Mouse (Mus musculus) layer of hippocampus, adult 6 months (tissue): Measurements from ENCODE around the gene Prr7. TPM values are rescaled to one million over a fixed set of nuclear protein-coding genes. Genes with fewer than 3 reads are reported as not detected.

Source experiments
- long read RNA-seq, 2 experiments: library from polyadenylated mRNA; unstranded; transcript quantifications; one replicate each; pipeline ENCODE4 v2.0.0; 2019 to 2020
- microRNA-seq: library from miRNA; unstranded; fragments of <30 nt; microRNA quantifications from one replicate; pipeline ENCODE4 v1.2.0, GENCODE M21; 2020
- polyA plus RNA-seq: library from polyadenylated mRNA; unstranded; fragments of <200 nt; fragmentation: Nextera tagmentation; gene quantifications from 2 replicates; pipeline ENCODE4 v1.2.3, GENCODE M21; 2021

Prr7 gene
- polyA plus RNA-seq: 10.1 and 19.9 TPM in 2 replicates
- long read RNA-seq, experiment 1, transcript Prr7-201 (3 exons, 1,359 nt): major isoform, 8 of 10 reads
- long read RNA-seq, experiment 1, partial matches to known transcripts: 2 of 10 reads
- long read RNA-seq, experiment 1, other reads (novel, unspliced or antisense): 0 of 10 reads
- long read RNA-seq, experiment 2, partial matches to known transcripts: 0 of 3 reads
- long read RNA-seq, experiment 2, other reads (novel, unspliced or antisense): 1 of 3 reads

DNA sequence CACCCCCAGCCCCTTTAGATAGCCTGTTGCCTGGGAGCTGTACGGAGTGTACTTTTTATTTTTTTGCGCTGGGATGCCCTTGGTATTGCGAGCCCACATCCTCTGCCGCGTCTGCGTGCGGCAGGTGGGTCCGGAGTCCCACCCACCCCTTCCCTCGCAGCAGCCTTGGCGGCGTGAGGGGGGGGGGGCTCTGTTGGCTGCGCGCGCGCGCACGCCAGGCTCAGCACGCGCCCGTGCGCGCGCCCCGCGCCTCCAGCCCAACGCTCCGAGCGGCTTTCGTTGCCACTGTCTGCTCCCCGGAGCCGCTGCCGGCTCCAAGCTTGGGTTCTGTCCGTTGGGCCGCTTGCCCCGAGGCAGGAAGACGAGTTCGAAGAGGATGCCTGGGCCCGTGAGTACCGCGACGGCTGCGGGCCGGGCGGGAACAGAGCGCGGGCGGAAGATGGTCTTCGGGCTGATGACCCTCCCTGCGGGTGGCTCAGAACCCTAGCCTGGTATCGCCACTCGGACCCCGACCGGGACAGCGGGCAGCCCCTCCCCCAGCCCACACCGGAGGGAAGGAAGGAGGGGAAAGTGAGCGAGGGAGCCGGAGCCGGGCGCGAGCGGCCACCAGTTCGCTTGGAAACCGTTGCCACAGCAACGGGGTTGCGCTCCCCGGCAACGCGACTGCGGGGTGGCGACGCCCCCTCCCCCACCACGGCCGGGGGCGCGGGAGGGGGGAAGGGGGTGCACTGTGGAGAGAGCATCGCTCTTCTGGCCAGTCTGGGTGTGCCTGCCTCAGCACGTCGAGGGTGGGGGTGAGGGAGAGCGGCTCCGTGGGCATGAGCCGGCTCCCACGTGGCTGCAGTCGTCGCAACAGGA is at the start of gene Prr7:
TSS of gene Prr7 (plus strand) at position 241 of the 858 bp plus-strand sequence.

DNA sequence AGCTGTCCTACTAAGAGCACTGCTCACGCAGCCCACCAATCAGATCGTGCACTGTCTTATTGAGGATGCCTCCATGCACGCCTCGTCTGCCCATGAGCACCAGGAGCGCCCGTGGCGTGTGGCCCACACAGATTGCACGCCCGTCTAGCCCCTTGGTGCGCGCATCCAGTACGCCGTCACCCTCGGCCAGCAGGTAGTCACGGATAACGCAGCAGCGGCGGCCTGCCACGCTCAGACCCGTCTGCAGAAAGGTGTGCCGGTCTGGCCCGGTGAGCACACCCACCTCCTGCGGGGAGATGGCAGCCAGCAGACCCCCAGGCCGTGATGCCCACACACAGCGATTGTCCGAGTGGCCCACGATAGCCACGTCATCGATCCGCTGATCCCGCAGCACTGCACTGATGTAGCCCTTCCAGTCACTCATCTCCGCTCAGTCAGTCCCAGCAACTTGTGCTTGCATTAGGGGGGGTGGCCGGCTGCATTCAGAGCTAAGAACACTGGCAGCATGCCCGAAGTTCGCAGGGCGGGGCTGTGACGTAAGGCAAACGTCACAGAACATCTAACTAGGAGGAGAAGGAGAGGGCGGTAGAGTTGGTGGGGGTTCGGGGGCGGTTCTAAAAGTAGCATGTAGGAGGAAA is 49.2 kb upstream of the Prr7 start, which contains the start of gene Pfn3:
TSS of gene Pfn3 (minus strand) at position 490 of the 638 bp plus-strand sequence.

DNA sequence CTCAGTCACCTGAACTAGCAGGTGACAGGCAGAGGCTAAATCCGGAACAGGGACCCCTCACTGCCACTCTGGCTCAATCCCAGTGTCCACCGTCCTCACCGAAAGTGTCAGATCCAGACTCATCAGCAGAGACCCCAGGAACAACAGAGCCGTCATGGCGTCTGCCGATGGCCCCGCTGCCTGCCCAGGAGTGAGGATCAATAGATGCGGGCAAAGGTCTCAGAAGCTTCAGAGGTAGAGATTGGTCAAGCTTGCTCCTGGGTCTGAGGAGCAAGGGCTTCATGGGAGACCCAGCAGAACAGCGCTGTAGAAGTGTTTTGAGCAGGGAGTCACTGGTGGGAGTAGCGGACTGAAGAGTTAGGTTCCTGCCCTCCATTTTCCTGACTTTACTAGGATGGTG is 37.5 kb upstream of the Prr7 start, which contains the start of gene F12:
TSS of gene F12 (minus strand) at position 181 of the 400 bp plus-strand sequence.

DNA sequence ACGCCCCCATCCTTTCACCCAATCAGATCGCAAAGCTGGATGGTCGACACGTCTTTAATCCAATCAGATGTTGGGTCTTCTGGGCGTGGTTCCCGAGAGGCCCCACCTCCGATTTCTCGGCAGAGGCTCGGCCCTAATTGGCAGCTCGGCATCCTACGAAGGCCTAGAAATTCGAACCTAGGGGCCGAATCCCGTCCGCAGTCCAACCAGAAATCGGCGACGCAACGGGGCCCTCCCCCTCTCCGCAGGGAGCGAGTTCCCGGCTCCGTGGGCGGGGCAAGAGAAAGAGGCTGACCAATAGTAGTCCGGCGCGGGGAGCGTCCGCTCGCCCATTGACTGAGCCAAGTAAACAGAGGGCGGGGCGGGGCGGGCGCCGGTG is 19.1 kb upstream of the Prr7 start, which contains the start of gene Grk6:
TSS of gene Grk6 (plus strand) at position 136 of the 379 bp plus-strand sequence.

DNA sequence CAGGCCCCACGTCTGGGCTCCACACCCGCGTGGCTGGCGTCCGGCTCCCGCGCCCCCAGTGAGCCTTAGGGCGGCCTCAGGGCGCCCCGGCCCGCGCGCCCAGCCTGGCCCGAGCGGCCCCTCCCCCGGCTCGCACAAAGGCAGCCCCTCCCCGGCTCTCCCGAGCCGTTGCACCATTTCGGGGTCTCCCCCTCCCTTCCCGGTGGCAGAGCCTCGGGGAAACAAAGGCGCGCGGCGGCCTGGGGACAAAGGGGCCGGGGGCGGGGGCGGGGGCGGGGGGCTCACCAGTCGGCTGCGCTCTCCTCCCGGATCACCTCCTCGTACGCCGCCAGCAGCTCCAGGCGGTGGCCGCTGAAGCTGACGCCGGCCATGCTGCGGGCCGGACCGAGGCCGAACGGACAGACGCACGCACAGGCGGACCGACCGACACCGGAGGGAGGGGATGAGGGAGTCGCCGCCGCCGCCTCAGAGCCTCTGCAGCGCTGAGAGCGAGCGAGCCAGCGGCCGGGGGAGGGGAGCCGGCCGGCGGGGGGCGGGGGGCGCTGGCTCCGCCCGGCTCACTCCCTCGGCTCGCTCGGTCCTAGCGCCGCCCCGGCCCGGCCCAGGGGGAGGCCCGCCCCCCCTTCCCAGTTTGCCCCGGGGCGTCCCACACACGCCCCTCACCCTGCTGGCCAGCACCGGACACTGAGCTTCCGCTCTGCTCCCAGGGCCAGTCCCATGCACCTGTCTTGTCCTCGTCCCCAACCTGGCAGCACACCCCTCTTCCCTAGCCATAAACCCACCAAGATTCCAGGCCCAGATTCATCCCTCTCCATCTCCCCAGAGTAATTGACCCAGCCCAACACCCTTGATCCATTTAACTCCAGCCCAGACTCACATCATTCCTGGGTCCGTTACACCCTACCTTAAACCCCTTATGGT is 23.8 kb downstream of the Prr7 start, which contains the start of gene Dbn1:
TSS of gene Dbn1 (minus strand) at position 534 of the 921 bp plus-strand sequence.

DNA sequence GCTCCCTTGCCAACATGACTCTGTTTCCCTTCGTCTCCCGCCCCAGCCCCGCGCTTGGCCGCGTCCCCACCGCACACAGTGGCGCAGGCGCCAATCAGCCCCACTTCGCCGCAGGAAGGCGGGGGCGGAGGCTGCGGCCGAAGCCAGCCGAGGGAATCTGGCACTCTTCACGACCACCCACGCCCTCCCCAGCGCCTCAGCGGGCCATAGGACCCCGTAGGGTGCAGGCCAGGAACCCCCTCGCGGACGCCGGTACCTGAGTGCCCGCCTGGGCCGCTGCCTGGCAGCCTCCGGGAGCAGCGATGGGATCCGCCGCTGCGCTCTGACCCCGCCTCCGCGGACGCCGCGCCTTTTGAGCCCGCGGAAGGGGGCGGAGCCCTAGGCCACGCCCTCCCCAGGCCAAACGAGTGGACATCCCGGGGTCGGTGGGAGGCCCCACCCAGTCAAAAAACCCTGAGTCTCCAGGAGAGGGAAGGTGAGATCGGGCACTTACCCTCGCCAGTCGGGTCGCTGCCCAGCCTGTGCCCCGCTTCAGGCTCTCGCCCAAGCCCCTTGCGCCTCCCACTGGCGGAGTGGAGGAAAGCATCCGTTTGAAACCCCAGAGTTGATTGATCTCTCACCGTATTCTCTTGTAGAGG is 49.2 kb downstream of the Prr7 start, which contains the start of gene Pdlim7:
TSS of gene Pdlim7 (minus strand) at position 566 of the 638 bp plus-strand sequence.

Small RNAs within 50 kb of the gene (microRNA-seq; reads per million reads assigned to microRNA genes)
- gene Mir6943 (5.4 reads per million, percentile 19 among the genes with 10 or more reads in this experiment), gene Mir6944 (62.7 reads per million, percentile 53 among the genes with 10 or more reads in this experiment), gene Mir6945 (7.9 reads per million, percentile 28 among the genes with 10 or more reads in this experiment)

Other genes with a start within 250 kb of the Prr7 start
- 186 and 202 TPM in 2 replicates for gene Prelid1, start 143.8 kb upstream of the Prr7 start, polyA plus RNA-seq
- gene Rab24, start 142.3 kb upstream of the Prr7 start, polyA plus RNA-seq: 98.9 and 112 TPM in 2 replicates
- 0.82 and 1.2 TPM in 2 replicates for gene Mxd3, start 134.4 kb upstream of the Prr7 start, polyA plus RNA-seq
- 34.0 and 39.1 TPM in 2 replicates for gene Lman2, start 101.5 kb upstream of the Prr7 start, polyA plus RNA-seq
- 82.4 and 84.1 TPM in 2 replicates for gene Rgs14, start 94.5 kb upstream of the Prr7 start, polyA plus RNA-seq
- gene Slc34a1, start 66.1 kb upstream of the Prr7 start, polyA plus RNA-seq: not detected in 2 replicates
- 0.60 and 0.63 TPM in 2 replicates for gene Pfn3, start 49.0 kb upstream of the Prr7 start, polyA plus RNA-seq
- 0.06 and 0.24 TPM in 2 replicates for gene F12, start 37.5 kb upstream of the Prr7 start, polyA plus RNA-seq
- gene Grk6, start 19.2 kb upstream of the Prr7 start, polyA plus RNA-seq: 4.7 and 5.0 TPM in 2 replicates
- 77.0 and 77.4 TPM in 2 replicates for gene Dbn1, start 23.8 kb downstream of the Prr7 start, polyA plus RNA-seq
- gene Pdlim7, start 49.4 kb downstream of the Prr7 start, polyA plus RNA-seq: 72.8 and 76.0 TPM in 2 replicates
- gene Dok3, start 65.0 kb downstream of the Prr7 start, polyA plus RNA-seq: 0.36 and 0.55 TPM in 2 replicates
- gene Ddx41, start 72.4 kb downstream of the Prr7 start, polyA plus RNA-seq: 38.0 and 38.6 TPM in 2 replicates
- gene Fam193b, start 106.9 kb downstream of the Prr7 start, polyA plus RNA-seq: 2.9 and 3.3 TPM in 2 replicates
- 33.6 and 40.8 TPM in 2 replicates for gene Tmed9, start 109.5 kb downstream of the Prr7 start, polyA plus RNA-seq
- gene B4galt7, start 135.6 kb downstream of the Prr7 start, polyA plus RNA-seq: 16.6 and 17.8 TPM in 2 replicates
- gene Caml, start 158.7 kb downstream of the Prr7 start, polyA plus RNA-seq: 52.2 and 57.9 TPM in 2 replicates
- 11.7 and 11.8 TPM in 2 replicates for gene Ddx46, start 170.8 kb downstream of the Prr7 start, polyA plus RNA-seq
- 43.8 and 44.3 TPM in 2 replicates for gene B230219D22Rik, start 228.9 kb downstream of the Prr7 start, polyA plus RNA-seq